Mouse (Mus musculus): ENCODE measurements around the gene Lrrc8d.

Lrrc8d gene

DNA sequence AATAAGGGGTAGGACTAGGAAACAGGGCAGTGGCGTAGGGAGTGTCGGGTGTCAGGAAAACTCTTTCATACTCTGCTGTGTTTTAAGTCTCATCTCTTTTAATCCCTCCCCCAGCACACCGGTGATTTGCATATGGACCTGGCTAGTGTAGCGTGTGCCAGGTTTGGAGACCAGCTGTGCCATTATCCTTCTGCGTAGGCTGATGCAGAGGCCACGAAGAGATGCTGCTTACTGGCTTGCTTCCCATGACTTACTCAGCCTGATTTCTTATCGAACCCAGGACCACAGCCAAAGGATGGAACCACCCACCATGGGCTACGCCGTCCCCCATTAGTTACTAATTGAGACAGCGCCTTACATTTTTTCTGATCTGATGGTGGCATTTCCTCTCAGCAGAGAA lies 64.6 kb downstream of the Lrrc8d start:
- DNase-seq (ENCODE audit: extremely low spot score, low read depth, low spot score): no peak

DNA sequence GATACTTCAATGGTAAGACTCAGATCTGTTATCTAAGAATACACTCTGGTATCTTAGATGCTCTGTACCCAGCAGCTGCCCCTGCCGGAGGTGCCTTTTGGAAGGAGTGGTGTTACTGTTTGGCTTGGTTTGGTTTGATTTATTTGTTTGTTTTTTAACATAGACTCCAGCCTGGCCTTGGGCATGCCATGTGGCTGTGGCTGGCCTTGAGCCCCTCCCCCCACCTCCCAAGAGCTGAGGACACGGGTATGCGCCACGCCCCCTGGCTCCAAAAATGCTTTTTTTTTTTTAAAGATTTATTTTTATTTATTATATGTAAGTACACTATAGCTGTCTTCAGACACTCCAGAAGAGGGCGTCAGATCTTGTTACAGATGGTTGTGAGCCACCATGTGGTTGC lies 65.6 kb downstream of the Lrrc8d start:
- no peak for DNase-seq (ENCODE audit: extremely low spot score, low read depth, low spot score)

DNA sequence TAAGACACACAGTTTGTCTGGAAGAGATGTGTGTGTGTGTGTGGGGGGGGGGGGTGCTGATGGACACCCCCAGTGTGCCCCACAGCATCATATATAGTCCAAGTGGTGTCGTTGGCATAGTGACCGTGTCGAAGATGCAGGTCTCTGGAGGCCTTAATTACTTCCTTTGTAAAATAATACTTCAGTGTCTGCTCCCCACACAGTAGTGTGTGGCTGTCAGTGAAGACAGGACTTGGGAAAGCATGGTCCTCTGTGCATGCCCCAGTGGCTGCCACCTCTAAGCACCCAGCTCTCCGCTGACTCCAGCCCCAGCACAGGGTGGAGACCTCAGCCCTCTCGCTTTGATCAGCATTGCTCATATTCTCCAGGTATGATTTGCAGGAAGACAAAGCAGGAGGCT lies 76.6 kb downstream of the Lrrc8d start:
- no peak for DNase-seq (ENCODE audit: extremely low spot score, low read depth, low spot score)

DNA sequence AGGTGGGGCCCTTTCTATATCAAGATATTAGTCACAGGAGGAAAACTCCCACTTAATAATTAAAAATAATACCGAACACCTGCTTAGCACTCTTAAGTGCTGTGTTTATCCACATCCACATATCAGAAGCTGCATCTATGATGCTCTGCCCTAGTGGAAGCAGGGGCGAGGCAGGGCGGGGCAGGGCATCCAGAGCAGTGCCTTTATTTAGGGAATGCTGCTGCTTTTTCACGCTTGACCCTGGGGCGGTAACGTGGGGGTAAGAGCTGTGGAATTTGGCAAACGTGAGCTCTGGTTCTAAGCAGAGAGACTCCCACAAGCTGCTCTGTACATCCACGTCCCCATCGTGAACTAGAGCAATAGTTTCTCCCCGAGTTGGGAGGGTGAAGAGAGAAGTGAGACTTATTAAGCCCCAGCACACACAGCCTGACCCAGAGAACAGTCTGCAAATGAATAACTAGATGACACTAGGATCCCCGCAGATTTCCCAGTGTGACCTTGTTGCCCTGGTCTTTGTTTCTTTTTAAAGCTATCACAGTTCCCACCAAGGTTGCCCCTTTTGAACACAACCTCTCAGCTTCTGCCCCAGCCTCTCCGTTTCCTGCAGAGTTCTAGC lies 77.3 kb downstream of the Lrrc8d start:
- no peak for DNase-seq (ENCODE audit: extremely low spot score, low read depth, low spot score)

DNA sequence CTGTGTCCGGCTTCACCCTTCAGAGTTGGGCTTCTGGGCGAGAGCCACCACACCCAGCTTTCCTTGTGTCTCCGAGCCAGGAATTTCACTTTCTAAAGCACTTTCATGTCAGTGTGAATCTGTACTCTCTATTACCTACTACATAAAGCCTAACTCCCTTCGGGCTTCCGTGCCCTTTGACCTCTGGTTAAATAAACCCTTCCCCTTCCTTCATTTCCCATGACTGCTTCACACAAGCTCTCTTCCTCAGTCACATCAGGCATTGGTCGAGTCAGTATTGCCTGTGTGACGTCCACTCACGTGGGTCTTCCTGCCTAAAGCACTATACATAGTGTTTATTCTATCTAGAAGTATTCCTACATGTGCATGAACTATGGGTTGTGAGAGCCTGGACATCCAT lies 77.9 kb downstream of the Lrrc8d start:
- no peak for DNase-seq (ENCODE audit: extremely low spot score, low read depth, low spot score)

DNA sequence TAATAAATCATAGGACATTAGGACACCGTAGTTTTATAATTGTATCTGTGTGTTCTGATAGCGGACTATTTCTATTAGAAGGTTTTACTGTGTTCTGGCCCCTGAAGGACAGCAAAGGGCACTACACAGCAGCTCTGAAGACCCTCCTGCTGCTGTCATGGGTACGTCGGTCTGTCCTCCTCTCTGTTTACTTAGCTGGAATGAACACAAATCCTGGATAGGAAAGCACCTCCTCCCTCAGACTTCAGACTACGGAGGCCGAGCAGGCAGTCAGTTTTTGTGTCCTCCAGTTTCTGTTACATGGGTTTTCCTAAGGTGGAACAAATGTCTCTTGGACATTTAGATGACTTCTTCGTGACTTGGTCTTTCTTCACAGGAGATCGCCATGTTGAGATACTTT lies 78.4 kb downstream of the Lrrc8d start:
- DNase-seq (ENCODE audit: extremely low spot score, low read depth, low spot score): no peak

DNA sequence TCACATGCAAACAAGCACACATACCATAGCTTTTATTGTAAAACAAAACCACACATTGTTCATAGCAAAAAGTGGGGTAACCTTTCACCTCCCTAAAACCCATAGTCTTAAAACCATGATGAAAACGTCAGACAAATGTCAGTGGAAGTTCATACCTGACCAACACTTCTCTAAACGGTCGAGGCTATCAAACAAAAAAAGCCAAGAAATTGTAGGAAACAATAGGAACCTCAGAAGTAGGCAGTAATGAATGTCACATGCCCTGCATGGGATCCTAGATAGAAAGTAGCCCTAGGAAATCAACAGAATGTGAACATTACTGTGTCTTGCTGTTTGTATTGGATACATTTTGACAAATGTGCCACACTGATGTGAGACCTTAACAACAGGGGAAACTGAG lies 79.0 kb downstream of the Lrrc8d start:
- DNase-seq (ENCODE audit: extremely low spot score, low read depth, low spot score): no peak

DNA sequence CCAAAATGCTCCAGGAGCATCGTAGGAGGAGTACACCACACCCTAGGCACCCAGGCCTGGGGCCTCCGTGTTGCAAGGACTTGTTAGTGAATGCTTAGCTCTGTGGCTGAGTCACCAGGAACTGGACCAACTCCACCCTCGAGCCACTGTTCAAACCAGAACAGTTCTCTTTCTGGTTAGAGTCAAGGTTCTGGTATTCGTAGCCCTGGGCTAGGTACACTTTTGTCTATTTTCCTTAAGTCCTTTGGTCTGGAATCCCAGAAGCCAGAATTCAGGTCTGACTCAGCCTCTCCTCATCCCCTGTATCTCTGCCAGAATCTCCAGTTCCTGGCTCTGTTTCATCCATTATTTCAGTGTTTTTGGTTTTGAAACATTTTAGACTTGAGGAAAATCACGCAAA lies 79.6 kb downstream of the Lrrc8d start:
- DNase-seq (ENCODE audit: extremely low spot score, low read depth, low spot score): no peak

DNA sequence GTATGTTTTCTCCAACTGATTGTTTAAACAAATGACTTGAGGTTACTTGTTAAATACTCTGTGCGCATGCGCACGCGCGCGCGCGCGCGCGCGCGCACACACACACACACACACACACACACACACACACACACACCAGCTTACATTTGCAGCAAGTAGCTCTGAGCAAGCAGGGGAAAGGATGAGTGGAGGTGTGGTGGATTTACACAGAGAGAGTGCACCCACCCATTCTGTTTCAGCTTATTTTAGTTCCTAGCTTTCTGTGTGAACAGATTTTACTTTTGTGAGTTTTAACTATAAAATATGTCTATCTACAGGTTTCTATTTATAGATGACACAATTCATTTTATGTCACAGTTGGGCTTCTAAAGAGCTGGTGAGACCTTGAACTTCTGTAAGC lies 84.1 kb downstream of the Lrrc8d start:
- DNase-seq (ENCODE audit: extremely low spot score, low read depth, low spot score): no peak

DNA sequence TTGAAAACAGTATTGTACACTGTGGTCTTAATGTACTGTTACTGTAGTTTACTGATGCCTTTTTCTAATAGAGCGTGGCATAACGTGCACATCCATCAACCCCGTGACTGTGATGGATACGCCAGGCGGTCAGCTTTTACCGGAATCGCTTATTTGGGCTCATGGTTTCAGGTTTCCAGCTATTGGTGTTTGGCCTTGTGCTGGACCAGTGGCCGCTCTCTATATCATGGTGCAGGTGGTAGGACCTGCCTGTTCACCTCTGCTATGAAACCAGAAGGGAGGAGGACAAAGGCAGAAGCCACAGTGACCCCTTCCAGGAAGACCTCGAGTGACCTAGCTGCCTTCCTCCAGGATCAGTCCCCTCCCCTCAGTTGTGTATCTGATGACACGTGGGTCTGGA lies 85.0 kb downstream of the Lrrc8d start:
- no peak for DNase-seq (ENCODE audit: extremely low spot score, low read depth, low spot score)

DNA sequence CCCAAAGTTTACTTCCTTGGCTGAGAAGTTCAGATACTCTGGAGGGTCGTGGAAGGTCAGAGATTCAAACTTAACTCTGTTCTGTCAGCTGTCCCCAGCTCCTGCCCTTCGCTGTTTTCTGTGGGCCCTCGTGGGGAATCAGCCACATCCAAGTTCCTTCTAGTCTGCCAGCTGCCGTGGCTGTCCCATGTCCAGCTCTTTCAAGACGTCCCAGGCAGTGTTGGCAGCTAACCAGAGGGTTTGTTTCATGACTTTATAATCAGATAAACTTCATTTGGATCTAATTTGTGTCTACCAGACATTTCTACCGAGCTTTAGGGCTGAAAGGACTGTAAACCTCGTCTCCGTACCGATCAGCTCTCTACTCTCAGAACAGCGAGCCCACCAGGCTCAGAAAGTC lies 87.8 kb downstream of the Lrrc8d start:
- DNase-seq (ENCODE audit: extremely low spot score, low read depth, low spot score): no peak

DNA sequence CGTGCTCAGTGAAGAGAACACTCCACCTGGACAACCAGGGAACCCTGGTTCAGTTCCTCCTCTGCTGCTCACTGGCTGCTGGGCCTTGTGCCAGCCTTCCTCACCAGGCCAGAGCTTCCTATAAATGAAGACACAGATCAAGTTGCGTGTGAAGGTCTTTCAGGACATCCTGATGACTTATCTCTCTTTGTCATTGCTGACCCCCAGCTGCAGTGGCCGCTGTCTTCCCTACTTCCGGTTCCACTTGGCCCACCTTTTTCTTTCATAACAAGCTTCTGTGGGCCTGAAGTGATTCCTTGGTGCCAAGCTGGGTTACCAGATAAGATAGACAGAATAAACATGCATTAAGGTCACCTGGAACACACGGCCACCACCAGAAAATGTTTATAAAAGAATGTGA lies 90.0 kb downstream of the Lrrc8d start:
- no peak for DNase-seq (ENCODE audit: extremely low spot score, low read depth, low spot score)

DNA sequence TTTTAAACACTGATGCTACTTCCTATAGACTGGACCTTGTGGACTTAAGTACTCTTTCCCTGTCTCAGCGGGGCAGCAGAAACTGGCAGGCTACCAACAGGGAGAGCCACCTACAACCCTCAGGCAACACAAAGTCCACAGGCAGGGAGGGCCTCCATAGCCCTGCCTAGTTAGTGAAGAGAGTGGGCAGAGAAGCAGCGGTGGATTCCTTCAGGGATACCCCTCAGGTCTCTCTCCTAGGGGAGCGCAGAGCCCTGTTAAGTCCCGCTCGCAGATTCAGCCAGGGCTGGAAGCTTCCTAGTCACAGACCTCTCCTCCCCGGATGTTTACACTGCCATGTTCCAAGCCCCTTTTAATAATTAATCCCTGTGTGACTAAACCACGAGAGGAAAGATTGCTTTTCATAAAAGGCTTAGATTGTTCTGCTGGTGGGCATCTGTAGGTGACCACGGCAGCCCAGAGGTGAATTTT lies 92.6 kb downstream of the Lrrc8d start:
- DNase-seq (ENCODE audit: extremely low spot score, low read depth, low spot score): no peak

DNA sequence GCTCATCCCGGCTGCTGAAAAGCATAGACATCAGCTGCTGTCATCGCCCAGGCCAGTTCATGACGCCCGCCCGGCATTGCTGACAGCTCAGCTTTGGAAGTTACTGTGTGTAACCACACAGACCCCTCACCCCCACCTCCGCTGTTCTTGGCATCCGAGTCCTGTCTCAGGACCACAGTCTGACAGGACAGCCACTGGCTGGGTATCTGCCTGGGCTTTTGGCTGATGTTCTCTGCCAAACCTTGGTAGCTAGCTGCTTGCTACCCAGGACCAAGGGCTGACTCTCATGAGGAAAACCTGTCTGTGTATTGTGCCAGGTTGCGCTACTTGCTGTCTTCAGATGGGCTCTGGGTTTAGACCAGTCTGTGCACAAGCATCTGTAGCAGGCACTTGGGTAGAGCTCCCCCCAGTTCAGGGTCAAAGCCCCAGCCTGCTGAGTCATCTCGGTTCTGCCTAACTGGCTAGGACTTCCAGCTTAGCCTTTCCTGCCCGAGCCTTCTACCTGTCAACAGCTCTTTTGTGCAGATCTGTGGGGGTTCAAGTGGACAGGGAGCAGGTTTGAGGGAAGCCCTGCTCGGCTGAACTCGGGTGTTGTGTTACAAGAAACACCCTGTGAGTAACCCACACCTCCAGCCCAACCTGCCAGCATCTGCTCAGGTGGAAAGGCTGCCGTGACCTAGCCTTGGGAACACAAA lies 93.2 kb downstream of the Lrrc8d start:
- no peak for DNase-seq (ENCODE audit: extremely low spot score, low read depth, low spot score)

DNA sequence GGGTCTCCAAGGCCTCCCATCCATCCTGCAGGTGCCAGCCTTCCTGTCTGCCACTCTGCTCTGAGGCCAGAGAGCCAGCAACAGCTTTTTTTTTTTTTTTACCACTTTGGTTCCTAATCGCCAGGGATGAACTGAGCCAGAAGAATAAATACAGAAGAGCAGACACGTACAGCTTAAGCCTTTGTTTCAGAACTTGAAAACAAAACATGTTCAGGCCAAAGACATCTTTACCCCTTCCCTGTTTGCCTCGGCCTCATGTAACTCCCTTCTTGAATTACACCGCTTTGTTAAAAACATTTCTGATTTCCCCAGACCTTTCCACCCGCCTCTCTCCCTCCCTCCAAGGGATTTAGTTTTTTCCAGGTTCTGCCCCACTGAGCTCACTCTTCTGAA lies 93.8 kb downstream of the Lrrc8d start:
- DNase-seq (ENCODE audit: extremely low spot score, low read depth, low spot score): no peak

DNA sequence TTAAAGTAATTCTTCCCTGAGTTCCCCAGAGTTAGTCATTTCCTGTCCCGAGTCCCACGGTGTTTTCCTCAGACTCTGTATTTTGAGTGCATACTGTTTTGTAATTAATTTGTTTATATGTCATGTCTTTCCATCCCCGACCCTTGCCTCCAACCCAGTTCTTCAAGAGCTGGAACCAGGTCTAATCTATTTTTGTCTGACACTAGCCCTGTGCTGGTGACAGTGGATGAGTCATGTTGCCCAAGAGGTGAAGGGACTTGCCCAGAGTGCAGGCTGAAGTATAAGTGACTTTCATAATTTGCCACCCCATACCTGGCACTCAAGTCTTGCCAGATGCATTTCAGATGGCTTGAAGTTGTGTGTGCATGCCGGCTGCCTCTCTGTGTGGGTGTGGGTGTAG lies 98.7 kb downstream of the Lrrc8d start:
- DNase-seq (ENCODE audit: extremely low spot score, low read depth, low spot score): no peak

DNA sequence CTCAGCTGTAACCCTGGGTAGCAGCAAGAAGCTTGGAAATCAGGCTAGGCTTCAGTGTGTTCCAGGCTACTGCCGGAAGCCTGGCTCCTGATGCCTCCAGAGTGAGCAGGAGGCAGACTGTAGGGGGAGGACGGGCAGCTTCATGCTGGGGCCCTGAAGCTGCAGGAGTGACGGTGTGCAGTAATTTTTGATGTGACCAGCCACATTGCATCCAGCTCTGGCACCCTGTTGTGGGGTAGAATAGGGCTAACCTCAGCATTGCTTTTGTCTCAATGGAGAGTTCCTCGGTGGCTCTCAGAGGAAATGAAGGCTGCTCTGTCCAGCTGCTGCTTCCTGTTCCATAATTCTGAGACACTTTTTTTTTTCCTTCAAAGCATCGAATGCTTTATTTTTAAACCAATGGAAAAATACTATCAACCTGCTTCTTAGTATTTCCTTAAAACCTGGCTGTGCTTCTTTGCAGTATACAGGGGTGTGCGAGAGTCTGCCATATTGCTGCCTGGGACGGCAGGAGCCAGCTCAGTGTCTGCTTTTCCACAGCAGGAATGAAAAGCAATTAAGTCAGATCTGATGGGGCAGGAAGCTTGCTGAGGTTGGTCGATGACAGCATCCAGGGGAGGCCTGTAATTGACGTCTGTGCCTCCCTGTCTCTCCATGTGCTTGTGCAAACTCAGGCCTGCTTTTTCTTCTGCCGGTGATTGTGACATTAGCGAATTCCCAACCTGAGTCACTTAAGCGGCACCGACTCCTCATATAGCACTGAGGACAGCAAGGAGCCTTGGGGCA lies 100.3 kb downstream of the Lrrc8d start:
- DNase-seq (ENCODE audit: extremely low spot score, low read depth, low spot score): no peak

DNA sequence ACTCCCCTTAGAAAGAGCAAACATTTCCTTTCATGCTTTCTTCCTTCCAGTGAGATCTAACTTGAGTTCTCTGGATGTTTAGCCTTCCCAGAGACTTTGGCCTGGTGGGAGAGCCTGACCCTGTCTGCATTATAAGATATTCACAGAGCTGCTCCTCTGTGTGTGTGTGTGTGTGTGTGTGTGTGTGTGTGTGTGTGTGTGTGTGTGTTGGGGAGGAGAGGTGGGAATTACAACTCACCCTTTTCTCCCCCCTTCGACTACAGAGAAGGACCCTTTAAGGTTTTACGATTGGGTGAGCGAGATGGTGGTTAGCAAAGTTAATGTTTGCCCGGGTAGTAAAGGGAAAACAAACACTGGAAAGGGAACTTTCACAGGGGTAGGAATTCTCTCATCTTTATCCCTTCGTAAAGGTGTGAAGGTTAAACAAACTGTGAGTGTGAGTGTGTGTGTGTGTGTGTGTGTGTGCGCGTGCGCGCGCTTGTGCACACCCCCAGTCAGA lies 101.3 kb downstream of the Lrrc8d start:
- no peak for DNase-seq (ENCODE audit: extremely low spot score, low read depth, low spot score)

DNA sequence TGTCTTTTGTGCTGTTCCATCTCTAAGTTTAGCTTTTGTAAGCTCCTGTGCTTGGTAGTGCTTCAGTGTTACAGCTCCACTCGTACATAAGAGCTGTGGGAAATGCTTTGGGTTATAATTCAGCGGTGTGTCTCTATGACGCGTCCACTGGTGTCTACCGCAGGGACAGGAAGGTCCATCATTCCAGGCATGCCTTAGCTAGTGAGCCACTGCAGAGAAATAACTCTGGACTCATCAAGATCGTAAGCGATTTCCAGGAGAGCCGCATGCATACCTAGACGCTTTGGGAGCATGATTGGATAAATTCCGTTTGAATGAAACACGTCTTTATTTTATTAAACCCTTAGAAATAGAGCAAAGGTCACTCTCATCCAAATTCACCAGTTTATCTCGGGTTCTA lies 106.2 kb downstream of the Lrrc8d start:
- no peak for DNase-seq (ENCODE audit: extremely low spot score, low read depth, low spot score)

DNA sequence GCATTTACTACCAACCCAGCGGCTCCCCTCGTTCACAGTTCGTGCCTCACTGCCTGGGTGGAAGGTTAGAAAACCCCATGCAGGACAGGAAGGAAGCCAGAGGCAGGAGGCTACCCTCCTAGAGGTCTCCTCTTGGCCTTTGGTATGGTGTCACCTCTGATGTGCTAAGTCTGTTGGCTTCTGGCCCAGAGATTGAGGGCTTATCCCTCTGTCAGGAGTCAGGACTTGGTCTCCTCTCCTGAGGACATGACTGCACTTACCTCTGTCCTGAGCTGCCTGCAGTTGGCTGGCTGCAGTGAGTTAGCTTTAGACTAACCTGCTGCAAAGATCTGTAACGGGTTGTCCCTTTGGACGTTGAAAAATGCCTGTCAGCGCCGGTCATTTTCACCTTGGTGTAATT lies 107.7 kb downstream of the Lrrc8d start:
- no peak for DNase-seq (ENCODE audit: extremely low spot score, low read depth, low spot score)

DNA sequence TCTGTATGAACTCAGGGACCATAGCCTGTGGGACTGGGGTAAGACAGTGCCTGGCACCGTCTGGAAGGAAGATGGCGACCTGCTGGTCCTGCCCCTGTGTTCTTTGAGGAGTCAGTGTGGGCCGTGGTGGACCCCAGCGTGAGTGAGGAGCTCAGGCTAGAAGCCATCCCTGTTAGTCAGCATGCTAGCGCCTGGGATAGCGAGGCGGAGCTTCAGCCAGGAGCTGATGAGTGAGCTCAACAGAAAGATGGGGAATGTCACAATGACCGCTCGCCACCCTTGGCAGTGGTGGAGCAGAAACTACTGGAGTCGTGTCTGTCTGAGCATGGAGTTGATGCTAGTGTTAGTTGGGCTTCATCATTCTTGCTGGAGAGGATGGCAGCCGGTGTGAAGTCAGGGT lies 109.3 kb downstream of the Lrrc8d start:
- DNase-seq (ENCODE audit: extremely low spot score, low read depth, low spot score): no peak

DNA sequence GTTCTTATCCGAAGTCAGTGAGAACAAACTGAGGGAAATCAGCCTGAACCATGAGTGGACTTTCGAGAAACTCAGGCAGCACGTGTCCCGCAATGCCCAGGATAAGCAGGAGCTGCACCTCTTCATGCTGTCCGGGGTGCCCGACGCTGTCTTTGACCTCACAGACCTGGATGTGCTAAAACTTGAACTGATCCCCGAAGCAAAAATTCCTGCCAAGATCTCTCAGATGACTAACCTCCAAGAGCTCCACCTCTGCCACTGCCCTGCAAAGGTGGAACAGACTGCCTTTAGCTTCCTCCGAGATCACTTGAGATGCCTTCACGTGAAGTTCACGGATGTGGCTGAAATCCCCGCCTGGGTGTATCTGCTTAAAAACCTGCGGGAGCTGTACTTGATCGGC lies 113.3 kb downstream of the Lrrc8d start:
- no peak for DNase-seq (ENCODE audit: extremely low spot score, low read depth, low spot score)
